Mouse (Mus musculus) macrophage (primary cell): ENCODE measurements around the gene Trdmt1. TPM values are rescaled to one million over a fixed set of nuclear protein-coding genes. Genes with fewer than 3 reads are reported as not detected.

Experiments
- H3K27ac ChIP-seq: fragments of 350-480 bp; formaldehyde crosslinking; 2 replicates; pipeline ENCODE4 v1.9.0; 2021
- H3K36me3 ChIP-seq: fragments of 350-480 bp; formaldehyde crosslinking; 2 replicates; pipeline ENCODE4 v1.9.0; 2021; ENCODE audit errors: inconsistent target
- H3K4me3 ChIP-seq: fragments of 350-480 bp; formaldehyde crosslinking; 2 replicates; pipeline ENCODE4 v1.9.0; 2021; ENCODE audit errors: inconsistent target
- H3K79me2 ChIP-seq: fragments of 350-480 bp; formaldehyde crosslinking; 2 replicates; pipeline ENCODE4 v1.9.0; 2021; ENCODE audit errors: inconsistent target
- WGBS: methylation state at CpG from one replicate; pipeline ENCODE4 v1.1.7; 2026; ENCODE audit warnings: inconsistent platforms; ENCODE audit not compliant: missing documents; 5-methylcytosine and 5-hydroxymethylcytosine counted together
- polyA plus RNA-seq: library from polyadenylated mRNA; stranded (reverse); fragments of 250-400 nt; gene quantifications from 3 replicates; pipeline ENCODE4 v1.2.4, GENCODE M21; 2018; ENCODE audit warnings: inconsistent platforms

Trdmt1 gene
- polyA plus RNA-seq, 1 experiment from 2014 or later = 7.7 TPM

GRCm38 (mm10) chr2:13499196-13499595 lies 45.3 kb downstream of the Trdmt1 start:
- WGBS = 95% methylated on average over 5 of the region's 7 CpGs
- Histone ChIP-seq H3K4me3 (no peak overlapping the region), H3K27ac (no peak overlapping the region), H3K36me3 (no peaks in the 10 kb centered on the region), H3K79me2 (no peaks in the 10 kb centered on the region)

GRCm38 (mm10) chr2:13496087-13496486 lies 48.4 kb downstream of the Trdmt1 start:
- Histone ChIP-seq H3K27ac (no peak overlapping the region), H3K79me2 (no peaks in the 10 kb centered on the region), H3K4me3 (no peak overlapping the region), H3K36me3 (no peaks in the 10 kb centered on the region)
- 21% methylated on average over 2 of the region's 2 CpGs for WGBS

- 91% methylated on average over 4 of the region's 4 CpGs for whole genome bisulfite sequencing
- Histone ChIP-seq H3K79me2 (no peaks in the 10 kb centered on the region), H3K36me3 (no peaks in the 10 kb centered on the region), H3K27ac (no peak overlapping the region), H3K4me3 (no peak overlapping the region)
These were observed 51.5 kb downstream of the Trdmt1 start for GRCm38 (mm10) chr2:13492927-13493326.

- Histone ChIP-seq H3K79me2 (no peaks in the 10 kb centered on the region), H3K4me3 (no peak within 1 kb of the TSS), H3K36me3 (no peaks in the 10 kb centered on the region), H3K27ac (no peak within 1 kb of the TSS)
- WGBS = 97% methylated on average over 8 of the region's 8 CpGs
These were observed 52.7 kb downstream of the Trdmt1 start, which contains the start of gene Cubn for GRCm38 (mm10) chr2:13491734-13492133. Gene Cubn, minus strand, starts transcription at chr2:13491813.

- Histone ChIP-seq H3K27ac (no peak overlapping the region), H3K4me3 (no peak overlapping the region), H3K79me2 (no peaks in the 10 kb centered on the region), H3K36me3 (no peaks in the 10 kb centered on the region)
- 55% methylated on average over 2 of the region's 2 CpGs for WGBS
These were observed 54.0 kb downstream of the Trdmt1 start for GRCm38 (mm10) chr2:13490480-13490879.

- Histone ChIP-seq H3K36me3 (no peaks in the 10 kb centered on the region), H3K79me2 (no peaks in the 10 kb centered on the region), H3K27ac (no peak overlapping the region), H3K4me3 (no peak overlapping the region)
- WGBS = 95% methylated on average over 8 of the region's 8 CpGs
These were observed 58.0 kb downstream of the Trdmt1 start for GRCm38 (mm10) chr2:13486470-13486869.

- Histone ChIP-seq H3K27ac (no peak overlapping the region), H3K79me2 (no peaks in the 10 kb centered on the region), H3K36me3 (no peaks in the 10 kb centered on the region), H3K4me3 (no peak overlapping the region)
- 100% methylated on average over 3 of the region's 3 CpGs for whole genome bisulfite sequencing
These were observed 59.9 kb downstream of the Trdmt1 start for GRCm38 (mm10) chr2:13484566-13484965.

GRCm38 (mm10) chr2:13480744-13481143 lies 63.7 kb downstream of the Trdmt1 start:
- Histone ChIP-seq H3K4me3 (no peak overlapping the region), H3K27ac (no peak overlapping the region), H3K79me2 (no peaks in the 10 kb centered on the region), H3K36me3 (no peaks in the 10 kb centered on the region)
- 91% methylated on average over 2 of the region's 2 CpGs for WGBS

GRCm38 (mm10) chr2:13479165-13479564 lies 65.3 kb downstream of the Trdmt1 start:
- Histone ChIP-seq H3K36me3 (no peaks in the 10 kb centered on the region), H3K27ac (no peak overlapping the region), H3K4me3 (no peak overlapping the region), H3K79me2 (no peaks in the 10 kb centered on the region)
- 93% methylated on average over 7 of the region's 7 CpGs for WGBS

- no peak overlapping the region for H3K27ac ChIP-seq
- no peaks in the 10 kb centered on the region for H3K79me2 ChIP-seq
- WGBS = 97% methylated on average over 3 of the region's 3 CpGs
- no peak overlapping the region for H3K4me3 ChIP-seq
- no peaks in the 10 kb centered on the region for H3K36me3 ChIP-seq
These were observed 74.4 kb downstream of the Trdmt1 start for GRCm38 (mm10) chr2:13470108-13470507.

GRCm38 (mm10) chr2:13469641-13470040 lies 74.8 kb downstream of the Trdmt1 start:
- no peak overlapping the region for H3K27ac ChIP-seq
- H3K36me3 ChIP-seq = no peaks in the 10 kb centered on the region
- no peaks in the 10 kb centered on the region for H3K79me2 ChIP-seq
- 94% methylated on average over 4 of the region's 4 CpGs for WGBS
- H3K4me3 ChIP-seq = no peak overlapping the region

GRCm38 (mm10) chr2:13466685-13467084 lies 77.8 kb downstream of the Trdmt1 start:
- H3K36me3 ChIP-seq = no peaks in the 10 kb centered on the region
- H3K4me3 ChIP-seq = no peak overlapping the region
- no peaks in the 10 kb centered on the region for H3K79me2 ChIP-seq
- no peak overlapping the region for H3K27ac ChIP-seq
- WGBS = 89% methylated on average over 3 of the region's 3 CpGs

Other genes starting within 250 kb of the Trdmt1 start
- gene Cubn, start 52.9 kb downstream of the Trdmt1 start, polyA plus RNA-seq = not detected in 3 replicates
- gene Vim, start 29.3 kb upstream of the Trdmt1 start, polyA plus RNA-seq = 760 to 2,516 TPM (median 1,050 TPM) in 3 replicates
- gene St8sia6, start 249.4 kb upstream of the Trdmt1 start, polyA plus RNA-seq = 0.08 to 0.09 TPM in 2 of 3 replicates, not detected in the other